Mouse (Mus musculus): ENCODE data around the gene Ppp2r3d.

GRCm38 (mm10) chr9:124423552-124424291, 53.0 kb downstream of the Ppp2r3d start:
- no peak for TF ChIP-seq CTCF (IDR thresholded peaks at IDR 0.05; ENCODE audit: control insufficient read depth, insufficient read depth, low read length)
- TF ChIP-seq POLR2A (IDR thresholded peaks at IDR 0.05; ENCODE audit: borderline replicate concordance, control insufficient read depth, low read depth, low read length): peak; percentile 45; the same call in 1 of the 2 replicates

All from bone marrow, adult 2 months (tissue).